Mouse (Mus musculus) hindbrain, embryonic 15.5 days (tissue): Measurements from ENCODE around the gene Mrap. TPM values are rescaled to one million over a fixed set of nuclear protein-coding genes. Genes with fewer than 3 reads are reported as not detected.
A peak's percentile ranks its signal among the peaks of the same experiment; 100 is the strongest.

Experiments used
- ATAC-seq: fragments of 200-750 bp; cut with Nextera tagmentation; 2 replicates; pipeline ENCODE4 v1.8.0; 2017; ENCODE audit warnings: low read depth, moderate number of reproducible peaks, moderate TSS enrichment; ENCODE audit not compliant: low FRiP score
- H3K27ac ChIP-seq: fragments of 300-500 bp; sonication (generic); replicated peaks from 2 replicates; pipeline ENCODE4 v1.5.1; 2015; ENCODE audit warnings: mild to moderate bottlenecking, inconsistent platforms
- H3K27me3 ChIP-seq: fragments of 300-500 bp; sonication (generic); 2 replicates; pipeline ENCODE4 v1.6.1; 2015; ENCODE audit warnings: control low read depth, inconsistent platforms
- H3K36me3 ChIP-seq: fragments of 300-500 bp; sonication (generic); 2 replicates; pipeline ENCODE4 v1.6.1; 2015; ENCODE audit warnings: control low read depth, inconsistent platforms
- H3K4me1 ChIP-seq: fragments of 300-500 bp; sonication (generic); replicated peaks from 2 replicates; pipeline ENCODE4 v1.6.1; 2015; ENCODE audit warnings: control low read depth, inconsistent platforms
- H3K4me2 ChIP-seq: fragments of 300-500 bp; sonication (generic); 2 replicates; pipeline ENCODE4 v1.6.1; 2015; ENCODE audit warnings: moderate library complexity, mild to moderate bottlenecking, inconsistent platforms
- H3K4me3 ChIP-seq: fragments of 300-500 bp; sonication (generic); 2 replicates; pipeline ENCODE4 v1.5.1; 2015; ENCODE audit warnings: mild to moderate bottlenecking, inconsistent platforms
- H3K9ac ChIP-seq: fragments of 300-500 bp; sonication (generic); 2 replicates; pipeline ENCODE4 v1.6.1; 2015; ENCODE audit warnings: inconsistent platforms
- H3K9me3 ChIP-seq: fragments of 300-500 bp; sonication (generic); 2 replicates; pipeline ENCODE4 v1.6.1; 2016; ENCODE audit warnings: control low read depth, inconsistent platforms
- WGBS: fragments of 180-500 bp; shearing (Covaris S2); methylation state at CpG from one replicate; pipeline ENCODE4 v1.1.7; 2015; 5-methylcytosine and 5-hydroxymethylcytosine counted together
- polyA plus RNA-seq: library from polyadenylated mRNA; unstranded; fragments of >200 nt; fragmentation: Nextera tagmentation; extraction: Ambion mirVana; gene quantifications from 2 replicates; pipeline ENCODE4 v1.2.1, GENCODE M21; 2015

Mrap gene
- polyA plus RNA-seq = 0.30 and 0.52 TPM in 2 replicates

- Histone ChIP-seq H3K4me2 (no peak within 1 kb of the TSS), H3K36me3 (no peaks in the 10 kb centered on the region), H3K4me1 (0 out of 2 replicates have a peak, but pooled peaks cover 11% of the 10 kb centered on the region), H3K27ac (no peak within 1 kb of the TSS), H3K9me3 (no peaks in the 10 kb centered on the region), H3K27me3 (no peaks in the 10 kb centered on the region), H3K4me3 (no peak within 1 kb of the TSS), H3K9ac (no peak within 1 kb of the TSS)
- no peak for ATAC-seq
- WGBS = 89% methylated on average over 26 of the region's 26 CpGs
Measured at GRCm38 (mm10) chr16:90738092-90738956, at the start of gene Mrap. Gene Mrap, plus strand, starts transcription at chr16:90738207.

GRCm38 (mm10) chr16:90692704-90693385 lies 45.2 kb upstream of the Mrap start:
- Histone ChIP-seq H3K4me3 (no peak overlapping the region), H3K9ac (no peak overlapping the region), H3K4me1 (peaks cover 12% of the 10 kb centered on the region), H3K4me2 (no peak overlapping the region), H3K27ac (0 out of 2 replicates have a peak overlapping the region, but pooled peaks have one; percentile 39), H3K9me3 (no peaks in the 10 kb centered on the region), H3K36me3 (no peaks in the 10 kb centered on the region), H3K27me3 (no peaks in the 10 kb centered on the region)
- WGBS = 49% methylated on average over 15 of the region's 15 CpGs
- peak; percentile 67; the same call in 1 of the 2 replicates for ATAC-seq

GRCm38 (mm10) chr16:90693625-90694024 lies 44.4 kb upstream of the Mrap start:
- no peak for ATAC-seq
- H3K27ac ChIP-seq = no peak overlapping the region
- H3K9me3 ChIP-seq = no peaks in the 10 kb centered on the region
- H3K4me1 ChIP-seq = peaks cover 12% of the 10 kb centered on the region
- H3K27me3 ChIP-seq = no peaks in the 10 kb centered on the region
- H3K36me3 ChIP-seq = no peaks in the 10 kb centered on the region
- H3K4me3 ChIP-seq = no peak overlapping the region
- H3K9ac ChIP-seq = no peak overlapping the region
- no peak overlapping the region for H3K4me2 ChIP-seq
- 93% methylated on average over 5 of the region's 5 CpGs for WGBS

GRCm38 (mm10) chr16:90694719-90695118 lies 43.3 kb upstream of the Mrap start:
- Histone ChIP-seq H3K9ac (no peak overlapping the region), H3K27me3 (no peaks in the 10 kb centered on the region), H3K4me1 (peaks cover 12% of the 10 kb centered on the region), H3K4me3 (no peak overlapping the region), H3K9me3 (no peaks in the 10 kb centered on the region), H3K27ac (no peak overlapping the region), H3K4me2 (no peak overlapping the region), H3K36me3 (no peaks in the 10 kb centered on the region)
- ATAC-seq = no peak
- 63% methylated on average over 9 of the region's 9 CpGs for WGBS

GRCm38 (mm10) chr16:90695121-90695520 lies 42.9 kb upstream of the Mrap start:
- Histone ChIP-seq H3K27ac (no peak overlapping the region), H3K4me2 (no peak overlapping the region), H3K4me1 (peaks cover 12% of the 10 kb centered on the region), H3K9me3 (no peaks in the 10 kb centered on the region), H3K9ac (no peak overlapping the region), H3K36me3 (no peaks in the 10 kb centered on the region), H3K4me3 (no peak overlapping the region), H3K27me3 (no peaks in the 10 kb centered on the region)
- 83% methylated on average over 10 of the region's 10 CpGs for WGBS
- ATAC-seq = no peak

- Histone ChIP-seq H3K4me1 (peaks cover 12% of the 10 kb centered on the region), H3K36me3 (no peaks in the 10 kb centered on the region), H3K4me2 (no peak overlapping the region), H3K9ac (no peak overlapping the region), H3K4me3 (no peak overlapping the region), H3K9me3 (no peaks in the 10 kb centered on the region), H3K27me3 (no peaks in the 10 kb centered on the region), H3K27ac (no peak overlapping the region)
- no peak for ATAC-seq
- 53% methylated on average over 9 of the region's 9 CpGs for WGBS
Measured at GRCm38 (mm10) chr16:90696306-90696705, 41.7 kb upstream of the Mrap start.

- no peak for ATAC-seq
- Histone ChIP-seq H3K27me3 (no peaks in the 10 kb centered on the region), H3K4me2 (no peak overlapping the region), H3K9me3 (no peaks in the 10 kb centered on the region), H3K4me3 (no peak overlapping the region), H3K36me3 (no peaks in the 10 kb centered on the region), H3K9ac (no peak overlapping the region), H3K4me1 (peaks cover 5% of the 10 kb centered on the region; the same call in 1 of the 2 replicates), H3K27ac (no peak overlapping the region)
- WGBS = 87% methylated on average over 14 of the region's 14 CpGs
Measured at GRCm38 (mm10) chr16:90699390-90699789, 38.6 kb upstream of the Mrap start.

GRCm38 (mm10) chr16:90701541-90701940 lies 36.5 kb upstream of the Mrap start:
- 98% methylated on average over 2 of the region's 2 CpGs for WGBS
- Histone ChIP-seq H3K4me3 (no peak overlapping the region), H3K9me3 (no peaks in the 10 kb centered on the region), H3K9ac (no peak overlapping the region), H3K36me3 (no peaks in the 10 kb centered on the region), H3K27me3 (no peaks in the 10 kb centered on the region), H3K4me1 (no peaks in the 10 kb centered on the region), H3K4me2 (no peak overlapping the region), H3K27ac (no peak overlapping the region)
- no peak for ATAC-seq

- no peak overlapping the region for H3K4me3 ChIP-seq
- no peaks in the 10 kb centered on the region for H3K4me1 ChIP-seq
- 28% methylated on average over 1 of the region's 1 CpGs for WGBS
- H3K9me3 ChIP-seq = no peaks in the 10 kb centered on the region
- no peak overlapping the region for H3K27ac ChIP-seq
- ATAC-seq = no peak
- H3K36me3 ChIP-seq = no peaks in the 10 kb centered on the region
- H3K27me3 ChIP-seq = no peaks in the 10 kb centered on the region
- H3K4me2 ChIP-seq = no peak overlapping the region
- H3K9ac ChIP-seq = no peak overlapping the region
Measured at GRCm38 (mm10) chr16:90703646-90704045, 34.4 kb upstream of the Mrap start.

GRCm38 (mm10) chr16:90704161-90704825 lies 33.7 kb upstream of the Mrap start:
- ATAC-seq = no peak
- WGBS = 74% methylated on average over 13 of the region's 13 CpGs
- H3K4me3 ChIP-seq = no peak overlapping the region

GRCm38 (mm10) chr16:90706279-90706678 lies 31.7 kb upstream of the Mrap start:
- WGBS = 53% methylated on average over 3 of the region's 3 CpGs
- H3K4me2 ChIP-seq = no peak overlapping the region
- no peak for ATAC-seq
- H3K4me3 ChIP-seq = no peak overlapping the region
- H3K36me3 ChIP-seq = no peaks in the 10 kb centered on the region
- H3K9ac ChIP-seq = no peak overlapping the region
- no peaks in the 10 kb centered on the region for H3K9me3 ChIP-seq
- H3K4me1 ChIP-seq = peaks cover 22% of the 10 kb centered on the region
- no peaks in the 10 kb centered on the region for H3K27me3 ChIP-seq
- no peak overlapping the region for H3K27ac ChIP-seq

More at GRCm38 (mm10) chr16:90704161-90704825, 33.7 kb upstream of the Mrap start:
- Histone ChIP-seq H3K4me1 (peaks cover 6% of the 10 kb centered on the region), H3K36me3 (no peaks in the 10 kb centered on the region), H3K9ac (no peak overlapping the region), H3K27ac (no peak overlapping the region), H3K9me3 (no peaks in the 10 kb centered on the region), H3K27me3 (no peaks in the 10 kb centered on the region), H3K4me2 (no peak overlapping the region)
